In the genomic region with DNA sequence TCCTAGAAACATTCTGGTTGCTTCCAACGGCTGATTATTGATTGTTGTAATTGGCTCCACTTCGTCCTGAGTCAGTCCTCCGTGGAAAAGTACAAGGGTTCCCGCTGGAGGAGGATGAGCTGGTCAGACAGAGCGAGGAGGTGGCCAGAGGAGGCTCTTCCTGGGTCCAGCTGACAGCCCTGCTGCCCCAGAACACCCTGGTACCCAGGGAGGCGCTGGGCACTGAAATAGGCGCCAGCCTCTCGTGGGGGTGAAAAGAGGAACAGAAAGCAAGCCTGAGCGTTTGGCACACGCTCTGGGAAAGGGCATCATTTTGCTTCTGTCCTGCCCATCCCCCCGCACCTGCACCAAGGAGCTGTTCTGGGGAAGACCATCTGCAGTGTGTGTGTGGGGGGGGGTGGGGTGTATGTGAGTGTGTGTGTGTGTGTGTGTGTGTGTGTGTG, we compare ENCODE assay signal across 8 mouse cellular contexts. TPM values are rescaled to one million over a fixed set of nuclear protein-coding genes. Genes with fewer than 3 reads are reported as not detected.
DNase-seq lines count a peak whose midpoint lies in the region; ATAC-seq and TF ChIP-seq lines count a peak whose summit lies in the region.

No protein-coding gene starts in this region.

- no peaks in the 10 kb centered on the region for H3K27me3 ChIP-seq in cerebellum, adult 2 months (ENCODE audit: control insufficient read depth, insufficient read depth, low read length)
- H3K27me3 ChIP-seq in limb, embryonic 13.5 days, result no peaks in the 10 kb centered on the region
- no peaks in the 10 kb centered on the region for H3K27me3 ChIP-seq in limb, embryonic 10.5 days (ENCODE audit: low read depth, poor library complexity, severe bottlenecking)
- no peaks in the 10 kb centered on the region for H3K27me3 ChIP-seq in heart, embryonic 15.5 days
- no peaks in the 10 kb centered on the region for H3K27me3 ChIP-seq in small intestine, adult 2 months (ENCODE audit: control insufficient read depth, insufficient read depth, low read length)

- H3K36me3 ChIP-seq in limb, embryonic 13.5 days, result no peaks in the 10 kb centered on the region
- no peaks in the 10 kb centered on the region for H3K36me3 ChIP-seq in limb, embryonic 10.5 days
- H3K36me3 ChIP-seq in heart, embryonic 15.5 days, result no peaks in the 10 kb centered on the region
- H3K36me3 ChIP-seq in small intestine, adult 2 months (ENCODE audit: control insufficient read depth, insufficient read depth, low read length), result no peaks in the 10 kb centered on the region

- H3K4me2 ChIP-seq in limb, embryonic 13.5 days (replicated peaks), result no peak overlapping the region
- H3K4me2 ChIP-seq in heart, embryonic 15.5 days, result no peak overlapping the region

- no peak overlapping the region for H3K4me3 ChIP-seq in cerebellum, adult 2 months (replicated peaks; ENCODE audit: insufficient read depth, low read depth, low read length)
- no peak overlapping the region for H3K4me3 ChIP-seq in limb, embryonic 13.5 days
- H3K4me3 ChIP-seq in limb, embryonic 10.5 days, result no peak overlapping the region
- H3K4me3 ChIP-seq in heart, embryonic 15.5 days, result no peak overlapping the region
- no peak overlapping the region for H3K4me3 ChIP-seq in small intestine, adult 2 months (ENCODE audit: low read depth, low read length)

- TF ChIP-seq CTCF in cerebellum, adult 2 months (IDR thresholded peaks at IDR 0.05; ENCODE audit: borderline replicate concordance, insufficient read depth, low read depth, low read length), result no peak
- TF ChIP-seq CTCF in small intestine, adult 2 months (IDR thresholded peaks at IDR 0.05; ENCODE audit: extremely low read depth, insufficient read length, insufficient replicate concordance, low read depth, low read length), result no peak

- DNase-seq in cerebellum, postnatal 25 days, result peak; percentile 32 to 59
- DNase-seq in cerebellum, adult 2 months, result no peak
- DNase-seq in limb, embryonic 10.5 days (ENCODE audit: low spot score), result no peak
- no peak for DNase-seq in adrenal gland, adult 18-20 months (ENCODE audit: low spot score in 2 of 2)
- DNase-seq in right cerebral cortex, adult 18-20 months, result no peak

- H3K4me1 ChIP-seq in cerebellum, adult 2 months (ENCODE audit: control insufficient read depth, insufficient read depth, low read length), result peaks cover 13% of the 10 kb centered on the region
- H3K4me1 ChIP-seq in limb, embryonic 13.5 days, result peaks cover 9% of the 10 kb centered on the region
- H3K4me1 ChIP-seq in limb, embryonic 10.5 days, result peaks cover 19% of the 10 kb centered on the region
- peaks cover 37% of the 10 kb centered on the region for H3K4me1 ChIP-seq in heart, embryonic 15.5 days (replicated peaks)
- H3K4me1 ChIP-seq in small intestine, adult 2 months (ENCODE audit: control insufficient read depth, insufficient read depth, insufficient read length, low read length), result peaks cover 3% of the 10 kb centered on the region; the same call in 1 of the 2 replicates

- no peaks in the 10 kb centered on the region for H3K9me3 ChIP-seq in limb, embryonic 13.5 days
- H3K9me3 ChIP-seq in limb, embryonic 10.5 days (replicated peaks), result no peaks in the 10 kb centered on the region
- H3K9me3 ChIP-seq in heart, embryonic 15.5 days (replicated peaks), result no peaks in the 10 kb centered on the region

- no peak overlapping the region for H3K9ac ChIP-seq in limb, embryonic 13.5 days
- H3K9ac ChIP-seq in heart, embryonic 15.5 days, result no peak overlapping the region

- ATAC-seq in limb, embryonic 13.5 days (ENCODE audit: low FRiP score, low read depth), result no peak
- no peak for ATAC-seq in heart, embryonic 15.5 days (replicated peaks; ENCODE audit: insufficient number of reproducible peaks, insufficient read depth, low FRiP score, low read depth)

- no peak for TF ChIP-seq POLR2A in cerebellum, adult 2 months (IDR thresholded peaks at IDR 0.05; ENCODE audit: borderline replicate concordance, insufficient read depth, low read length)
- TF ChIP-seq POLR2A in small intestine, adult 2 months (IDR thresholded peaks at IDR 0.05; ENCODE audit: low read depth, low read length), result no peak

- WGBS in cerebellum, adult 2 months, result 43% methylated on average over 11 of the region's 11 CpGs
- 83% methylated on average over 11 of the region's 11 CpGs for WGBS in limb, embryonic 13.5 days
- WGBS in limb, embryonic 10.5 days, result 84% methylated on average over 11 of the region's 11 CpGs
- 70% methylated on average over 11 of the region's 11 CpGs for WGBS in heart, embryonic 15.5 days
- WGBS in small intestine, adult 2 months, result 69% methylated on average over 11 of the region's 11 CpGs

- no peak overlapping the region for H3K27ac ChIP-seq in cerebellum, adult 2 months (ENCODE audit: insufficient read depth, low read length)
- peak overlapping the region; percentile 55; the same call in 1 of the 2 replicates for H3K27ac ChIP-seq in limb, embryonic 13.5 days
- H3K27ac ChIP-seq in limb, embryonic 10.5 days, result no peak overlapping the region
- H3K27ac ChIP-seq in heart, embryonic 15.5 days, result peak overlapping the region; percentile 43
- peak overlapping the region; percentile 17; the same call in 1 of the 2 replicates for H3K27ac ChIP-seq in small intestine, adult 2 months (ENCODE audit: insufficient read depth, low read depth, low read length)

RNA-seq across cellular contexts. Expression of a gene that starts 14.6 kb away (rescaled TPM):
- polyA plus RNA-seq in cerebellum, adult 2 months (2012; rRNA removed), result 874 and 889 TPM in 2 replicates
- polyA plus RNA-seq in limb, embryonic 13.5 days (2015; fragmentation: Nextera tagmentation; extraction: Ambion mirVana), result 112 and 113 TPM in 2 replicates
- 87.5 and 98.0 TPM in 2 replicates for polyA plus RNA-seq in limb, embryonic 10.5 days (2016; fragmentation: Nextera tagmentation; extraction: Ambion mirVana)
- polyA plus RNA-seq in heart, embryonic 15.5 days (2015; fragmentation: Nextera tagmentation; extraction: Ambion mirVana), result 105 and 126 TPM in 2 replicates
- polyA plus RNA-seq in small intestine, adult 2 months (2012; rRNA removed), result 37.2 and 55.8 TPM in 2 replicates
- total RNA-seq in adrenal gland, adult 18-20 months (2021), result 100 to 1,000 TPM in 1 of 2 experiments, 10 to 100 TPM in 1; 93.1 to 126 TPM

RNA-seq across cellular contexts. Expression of a gene that starts 30.9 kb away (rescaled TPM):
- 46.8 and 49.8 TPM in 2 replicates for polyA plus RNA-seq in cerebellum, adult 2 months (2012; rRNA removed)
- 60.8 and 61.0 TPM in 2 replicates for polyA plus RNA-seq in limb, embryonic 13.5 days (2015; fragmentation: Nextera tagmentation; extraction: Ambion mirVana)
- polyA plus RNA-seq in limb, embryonic 10.5 days (2016; fragmentation: Nextera tagmentation; extraction: Ambion mirVana), result 57.4 and 64.8 TPM in 2 replicates
- polyA plus RNA-seq in heart, embryonic 15.5 days (2015; fragmentation: Nextera tagmentation; extraction: Ambion mirVana), result 41.3 and 41.5 TPM in 2 replicates
- 12.1 and 16.7 TPM in 2 replicates for polyA plus RNA-seq in small intestine, adult 2 months (2012; rRNA removed)
- total RNA-seq in adrenal gland, adult 18-20 months (2021), result 10 to 100 TPM; 61.0 to 61.3 TPM

RNA-seq across cellular contexts. Expression of a gene that starts 30.9 kb away (rescaled TPM):
- polyA plus RNA-seq in cerebellum, adult 2 months (2012; rRNA removed), result 52.7 and 54.4 TPM in 2 replicates
- polyA plus RNA-seq in limb, embryonic 13.5 days (2015; fragmentation: Nextera tagmentation; extraction: Ambion mirVana), result 62.7 and 63.0 TPM in 2 replicates
- polyA plus RNA-seq in limb, embryonic 10.5 days (2016; fragmentation: Nextera tagmentation; extraction: Ambion mirVana), result 52.6 and 52.9 TPM in 2 replicates
- polyA plus RNA-seq in heart, embryonic 15.5 days (2015; fragmentation: Nextera tagmentation; extraction: Ambion mirVana), result 36.2 and 39.9 TPM in 2 replicates
- 3.4 and 5.5 TPM in 2 replicates for polyA plus RNA-seq in small intestine, adult 2 months (2012; rRNA removed)
- total RNA-seq in adrenal gland, adult 18-20 months (2021), result 10 to 100 TPM; 43.1 to 43.7 TPM

Comparison
In these comparisons a context has a peak if more than half of its experiments do, and no peak if none do; other contexts are left out.
1. DNase-seq: peak in cerebellum, postnatal 25 days (2 of 2); none in cerebellum, adult 2 months (0 of 2), limb, embryonic 10.5 days (single experiment), adrenal gland, adult 18-20 months (0 of 2) and right cerebral cortex, adult 18-20 months (single experiment).
2. H3K27ac ChIP-seq: peak in limb, embryonic 13.5 days (single experiment), heart, embryonic 15.5 days (single experiment) and small intestine, adult 2 months (single experiment); none in cerebellum, adult 2 months (single experiment) and limb, embryonic 10.5 days (single experiment).